ENCODE assay signal across 11 mouse cellular contexts in genomic region chr2:68885766-68886496, GRCm38 (mm10). TPM values are rescaled to one million over a fixed set of nuclear protein-coding genes. Genes with fewer than 3 reads are reported as not detected.
A peak's percentile ranks its signal among the peaks of the same experiment; 100 is the strongest.
DNase-seq lines count a peak whose midpoint lies in the region; ATAC-seq and TF ChIP-seq lines count a peak whose summit lies in the region.
"Had no signal": no experiment of that assay in that cellular context is flagged by ENCODE, and none has a peak within 500 bp of the region (broad histone marks: within the 10 kb centered on the region; RNA-seq: fewer than 3 reads in every experiment).

No protein-coding gene starts in this region.

- 0 out of 2 replicates have a peak overlapping the region, but pooled peaks have one; percentile 1 for H3K27ac ChIP-seq in liver, postnatal 0 days (ENCODE audit: low read depth)
- H3K27ac ChIP-seq in embryonic fibroblast, embryonic 13.5 days (ENCODE audit: insufficient read depth, low read length): peak overlapping the region; percentile 32
- H3K27ac ChIP-seq: forebrain, embryonic 13.5 days had no signal

- H3K79me2 ChIP-seq in myocyte (ENCODE audit: control insufficient read depth, insufficient read depth): peaks cover 81% of the 10 kb centered on the region

- TF ChIP-seq POLR2A in embryonic fibroblast, embryonic 13.5 days (IDR thresholded peaks at IDR 0.05; ENCODE audit: low read depth, low read length): no peak
- no peak for TF ChIP-seq POLR2A in myocyte (IDR thresholded peaks at IDR 0.05; ENCODE audit: insufficient read length, low read depth)

- H3K36me3 ChIP-seq in liver, postnatal 0 days (replicated peaks; ENCODE audit: insufficient read depth, low read length): 0 out of 2 replicates have a peak, but pooled peaks cover 3% of the 10 kb centered on the region
- H3K36me3 ChIP-seq in myocyte (ENCODE audit: control insufficient read depth, insufficient read depth): no peaks in the 10 kb centered on the region

- H3K4me1 ChIP-seq in liver, postnatal 0 days (ENCODE audit: insufficient read depth): peaks cover 7% of the 10 kb centered on the region; the same call in 1 of the 2 replicates
- H3K4me1 ChIP-seq in embryonic fibroblast, embryonic 13.5 days (ENCODE audit: control insufficient read depth, insufficient read depth, low read length): peaks cover 26% of the 10 kb centered on the region
- H3K4me1 ChIP-seq: forebrain, embryonic 13.5 days had no signal

- no peaks in the 10 kb centered on the region for H3K9me3 ChIP-seq in liver, postnatal 0 days (ENCODE audit: low read length)
- H3K9me3 ChIP-seq: forebrain, embryonic 13.5 days had no signal

- no peak for ATAC-seq in liver, postnatal 0 days
- no peak for ATAC-seq in erythroid progenitor cell, adult 5-6 weeks (replicated peaks; ENCODE audit: low FRiP score, poor library complexity, severe bottlenecking)
- ATAC-seq: forebrain, embryonic 13.5 days had no signal

- no peak overlapping the region for H3K4me3 ChIP-seq in liver, postnatal 0 days (ENCODE audit: low read depth, low read length)
- H3K4me3 ChIP-seq in embryonic fibroblast, embryonic 13.5 days (ENCODE audit: insufficient read depth, low read length): no peak overlapping the region
- no peak overlapping the region for H3K4me3 ChIP-seq in myocyte
- H3K4me3 ChIP-seq: forebrain, embryonic 13.5 days had no signal

- TF ChIP-seq CTCF in liver, postnatal 0 days (IDR thresholded peaks at IDR 0.05; ENCODE audit: low read depth): no peak
- no peak for TF ChIP-seq CTCF in embryonic fibroblast, embryonic 13.5 days (IDR thresholded peaks at IDR 0.05; ENCODE audit: borderline replicate concordance, insufficient read depth, low read length)

- DNase-seq in liver, postnatal 0 days: no peak
- DNase-seq in liver (no peak), ZHBTc4 (ENCODE audit: low read depth, low spot score) (peak; percentile 78)
- no peak for DNase-seq in urinary bladder, adult 2 months (ENCODE audit: low spot score)
- DNase-seq: midbrain, embryonic 14.5 days; right cerebral cortex, adult 18-20 months; thymus, adult 18-20 months had no signal

- no peak overlapping the region for H3K9ac ChIP-seq in liver, postnatal 0 days (replicated peaks)
- H3K9ac ChIP-seq: forebrain, embryonic 13.5 days had no signal

- no peak for TF ChIP-seq EP300 in liver, postnatal 0 days (IDR thresholded peaks at IDR 0.05; ENCODE audit: low read depth)

- no peaks in the 10 kb centered on the region for H3K27me3 ChIP-seq in liver, postnatal 0 days (ENCODE audit: insufficient read depth, low read length)
- H3K27me3 ChIP-seq in myocyte (ENCODE audit: control insufficient read depth, insufficient read depth, insufficient read length): no peaks in the 10 kb centered on the region
- H3K27me3 ChIP-seq: forebrain, embryonic 13.5 days had no signal

- no peak overlapping the region for H3K4me2 ChIP-seq in liver, postnatal 0 days (ENCODE audit: low read depth, low read length)
- H3K4me2 ChIP-seq in myocyte (ENCODE audit: low read depth): peak overlapping the region; percentile 57
- H3K4me2 ChIP-seq: forebrain, embryonic 13.5 days had no signal

- no peak overlapping the region for H3ac ChIP-seq in myocyte (ENCODE audit: control insufficient read depth, insufficient read length)

- WGBS in liver, postnatal 0 days (ENCODE audit: insufficient replicate concordance): 58% methylated on average over 4 of the region's 4 CpGs

TF ChIP-seq in myocyte, 11 proteins besides CTCF, POLR2A, EP300 and RAD21:
- no peak for TF ChIP-seq MAX (IDR thresholded peaks at IDR 0.05; ENCODE audit: low read depth)
- no peak for TF ChIP-seq USF1 (IDR thresholded peaks at IDR 0.05; ENCODE audit: low read depth)
- no peak for TF ChIP-seq TCF3 (IDR thresholded peaks at IDR 0.05; ENCODE audit: insufficient read length, low read depth)
- no peak for TF ChIP-seq E2F4 (IDR thresholded peaks at IDR 0.05; ENCODE audit: insufficient read depth)
- no peak for TF ChIP-seq TCF12 (IDR thresholded peaks at IDR 0.05; ENCODE audit: insufficient read depth, poor library complexity, severe bottlenecking)
- TF ChIP-seq REST (IDR thresholded peaks at IDR 0.05; ENCODE audit: insufficient read depth, insufficient read length): no peak
- TF ChIP-seq MYOG (IDR thresholded peaks at IDR 0.05; ENCODE audit: control insufficient read depth in 1 of 3, insufficient read depth in 1 of 3, insufficient read length in 2 of 3, low read depth in 2 of 3): no peak
- TF ChIP-seq SRF (IDR thresholded peaks at IDR 0.05; ENCODE audit: control insufficient read depth, insufficient read length, low read depth): no peak
- TF ChIP-seq MYOD1 (IDR thresholded peaks at IDR 0.05; ENCODE audit: control insufficient read depth in 1 of 3, insufficient read length in 2 of 3, low read depth in 2 of 3): no peak
- no peak for TF ChIP-seq POLR2AphosphoS2 (IDR thresholded peaks at IDR 0.05; ENCODE audit: insufficient read length, low read depth)
- TF ChIP-seq CEBPB (IDR thresholded peaks at IDR 0.05; ENCODE audit: insufficient read depth, poor library complexity, severe bottlenecking): no peak
TF ChIP-seq in myocyte: peak in this region for 0.

RNA-seq across cellular contexts. Expression of gene Cers6, which starts 24.7 kb away (rescaled TPM):
- polyA plus RNA-seq in liver, postnatal 0 days (2015; fragmentation: Nextera tagmentation; extraction: Ambion mirVana): 6.1 and 8.2 TPM in 2 replicates
- 75.8 and 78.2 TPM in 2 replicates for polyA plus RNA-seq in embryonic fibroblast, embryonic 13.5 days (2011; ENCODE audit: insufficient read length, low read depth, missing spikeins)
- 16.5 TPM for polyA plus RNA-seq in myocyte (2012; fragmentation: generic; extraction: Trizol)
- 10.9 and 11.5 TPM in 2 replicates for total RNA-seq in erythroid progenitor cell, adult 5-6 weeks (2015; ENCODE audit: low replicate concordance)
- total RNA-seq in erythroid progenitor cell, adult 5-6 weeks (2017; ENCODE audit: low replicate concordance): 3.3 and 7.3 TPM in 2 replicates
- polyA plus RNA-seq in urinary bladder, adult 2 months (2012; rRNA removed): 16.9 and 19.3 TPM in 2 replicates
